Mouse (Mus musculus) embryo, embryonic 10 days (tissue): ENCODE results near the gene Pdzk1ip1.

Source experiments
- DNase-seq: peaks from one replicate; pipeline ENCODE4 v3.0.0-alpha.2; 2015; ENCODE audit warnings: low spot score

Gene Pdzk1ip1

DNA sequence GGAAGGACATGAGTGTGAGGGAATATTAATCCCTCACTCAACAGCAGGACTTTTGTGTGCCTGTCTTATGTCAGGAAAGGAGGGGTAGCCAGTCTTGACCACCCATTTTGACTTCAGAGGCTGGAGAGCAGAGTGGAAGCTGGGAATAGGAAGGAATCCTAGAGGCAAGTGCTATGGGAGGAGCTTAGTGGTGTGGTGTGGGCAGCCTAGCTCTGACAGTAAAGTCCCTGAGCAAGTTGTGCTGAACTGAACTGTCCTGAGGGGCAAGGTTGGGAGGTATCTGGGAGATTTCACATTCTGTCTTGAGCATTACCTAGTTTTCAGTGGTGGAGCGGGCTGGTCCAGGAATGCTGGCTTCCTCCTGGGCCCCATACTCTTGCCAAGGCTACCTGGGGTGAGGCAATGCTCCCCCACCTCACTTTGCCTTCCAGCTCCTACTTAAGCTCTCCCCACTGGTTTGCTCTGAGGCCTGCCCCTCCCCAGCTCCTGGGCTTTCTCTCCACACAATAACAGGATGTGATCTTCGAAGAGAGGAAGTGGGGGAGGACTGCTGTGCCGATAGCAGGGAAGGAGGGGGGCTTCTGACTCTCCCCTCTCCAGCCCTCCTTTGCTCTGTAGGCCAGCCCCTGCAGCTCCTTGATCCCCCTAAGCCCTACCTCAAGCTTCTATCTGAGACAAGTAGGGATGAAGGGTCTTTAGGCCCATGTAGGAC lies 13.1 kb upstream of the Pdzk1ip1 start:
- DNase-seq = no peak

DNA sequence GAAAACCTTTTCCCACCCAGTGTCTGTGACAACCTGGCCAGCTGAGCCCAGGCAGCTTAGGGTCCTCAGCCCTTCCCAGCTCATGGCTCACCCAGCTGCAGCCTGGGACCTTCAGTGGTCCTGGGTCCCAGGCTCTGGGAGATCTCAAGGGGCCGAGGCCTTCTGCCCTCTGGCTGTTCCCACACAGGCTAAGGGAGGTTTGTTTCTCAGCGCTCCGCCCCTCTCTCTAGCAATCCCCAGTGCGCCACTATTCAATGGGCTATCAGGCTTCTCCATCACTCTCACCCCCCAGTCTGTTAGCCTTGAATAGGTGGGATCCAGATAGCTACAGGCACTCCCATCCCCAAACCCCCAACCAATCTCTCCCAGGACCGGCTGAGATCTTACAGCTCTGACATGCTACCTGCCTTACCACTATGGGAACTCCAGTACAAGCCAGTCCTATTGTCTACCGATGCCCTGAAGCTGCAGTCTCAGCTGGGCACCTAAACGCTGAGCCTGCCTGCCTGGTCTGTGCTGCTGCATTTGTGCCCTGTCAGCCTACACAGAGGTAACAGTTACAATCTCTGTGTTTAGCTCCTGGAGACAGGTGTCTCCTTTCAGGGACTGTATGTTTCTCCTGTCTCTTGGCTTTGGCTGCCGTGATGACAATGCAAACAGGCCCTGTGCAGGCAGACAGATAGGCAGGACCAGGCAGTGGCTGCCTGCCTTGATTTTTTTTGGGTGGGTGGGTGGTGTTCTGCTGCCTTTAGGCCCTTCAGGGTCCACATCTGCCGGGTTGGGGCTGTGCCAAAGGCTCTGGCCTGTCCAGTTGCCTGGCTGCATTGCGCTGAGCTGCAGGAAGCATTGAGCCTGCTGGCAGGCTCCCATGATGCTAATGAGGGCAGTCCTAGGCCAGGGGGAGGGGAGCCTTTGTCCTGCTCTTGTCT lies 9.4 kb upstream of the Pdzk1ip1 start:
- DNase-seq = peak; percentile 79

- no peak for DNase-seq
Observed at GRCm38 (mm10) chr4:115079821-115080349, 8.6 kb upstream of the Pdzk1ip1 start.

GRCm38 (mm10) chr4:115083031-115083430 lies 5.5 kb upstream of the Pdzk1ip1 start:
- no peak for DNase-seq

DNA sequence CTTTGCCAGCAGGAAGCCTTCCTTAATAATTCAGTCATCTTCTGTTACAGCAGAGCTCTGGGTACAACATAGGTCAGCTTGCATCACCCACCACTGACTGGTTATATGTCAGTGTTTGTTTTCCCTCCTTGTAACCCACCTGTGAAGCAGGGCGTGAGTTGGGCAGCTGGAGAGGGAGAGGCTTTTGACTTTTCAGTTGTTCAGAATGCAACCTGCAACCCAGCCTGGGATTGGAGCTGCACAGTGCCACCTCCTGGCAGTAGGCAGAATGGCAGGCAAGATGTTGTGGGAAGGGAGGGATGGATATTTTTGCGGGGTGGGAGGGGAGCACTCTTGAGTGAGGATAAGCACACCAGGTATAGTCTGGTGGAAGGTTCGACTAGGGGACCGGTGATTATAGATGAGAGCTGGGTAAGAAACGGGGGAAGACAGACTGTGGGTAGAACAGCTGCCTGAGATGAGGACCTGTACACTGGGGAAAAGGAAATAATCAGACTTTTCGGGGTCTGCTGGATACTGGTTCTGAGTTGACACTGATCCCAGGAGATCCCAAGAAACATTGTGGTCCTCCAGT lies 2.9 kb upstream of the Pdzk1ip1 start:
- peak; percentile 84 for DNase-seq

GRCm38 (mm10) chr4:115086257-115086656 lies 2.3 kb upstream of the Pdzk1ip1 start:
- DNase-seq = no peak

DNA sequence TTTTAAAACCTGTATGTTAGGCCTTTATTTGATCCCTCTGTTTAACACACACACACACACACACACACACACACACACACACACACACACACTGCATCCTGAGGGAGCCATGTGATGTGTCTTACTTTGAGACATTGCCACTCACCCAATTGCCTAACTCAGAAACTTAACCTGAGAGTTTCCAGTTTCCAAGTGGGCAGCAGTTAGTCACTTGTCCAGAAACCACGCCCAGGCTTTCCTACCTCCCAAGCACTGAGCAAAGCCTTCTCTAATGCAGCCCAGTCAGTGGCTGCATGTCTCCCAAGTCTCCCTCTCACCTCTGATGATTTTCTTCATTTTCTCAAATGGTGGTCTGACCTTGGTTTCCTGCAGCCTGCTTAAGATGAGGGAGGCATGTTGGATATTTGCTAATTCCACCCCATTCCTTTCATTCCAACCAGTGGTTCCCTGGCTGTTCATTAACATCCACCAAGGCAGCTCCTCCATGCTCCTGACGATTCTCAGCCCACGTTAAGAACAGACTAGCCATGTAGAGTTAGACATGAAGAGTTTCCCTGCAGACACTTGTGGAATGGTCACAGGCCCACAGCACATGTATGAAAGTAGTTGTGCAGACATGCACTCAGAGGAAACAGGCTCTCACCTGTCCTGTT lies 1.6 kb upstream of the Pdzk1ip1 start:
- DNase-seq = no peak

- no peak for DNase-seq
Observed at GRCm38 (mm10) chr4:115090592-115090991, 2.1 kb downstream of the Pdzk1ip1 start.

DNA sequence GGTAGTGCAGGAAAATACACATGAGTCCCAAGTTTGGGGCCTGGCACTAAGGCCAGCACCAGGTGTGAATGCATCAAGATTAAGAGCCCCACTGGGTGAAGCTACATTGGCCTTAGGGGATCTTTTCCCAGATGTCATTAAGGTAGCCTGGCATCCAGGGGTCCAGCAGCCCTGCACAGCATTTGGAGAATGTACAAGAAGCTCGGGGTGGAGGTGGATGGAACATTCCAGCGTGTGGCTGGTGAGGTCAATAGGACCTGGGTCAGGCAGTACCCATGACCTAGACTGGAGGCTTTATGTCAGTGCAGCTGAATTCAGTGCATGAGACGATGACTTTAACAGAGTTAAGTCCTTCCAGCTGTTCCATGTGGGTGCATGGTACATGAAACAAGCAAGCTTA lies 3.3 kb downstream of the Pdzk1ip1 start:
- DNase-seq = no peak

DNA sequence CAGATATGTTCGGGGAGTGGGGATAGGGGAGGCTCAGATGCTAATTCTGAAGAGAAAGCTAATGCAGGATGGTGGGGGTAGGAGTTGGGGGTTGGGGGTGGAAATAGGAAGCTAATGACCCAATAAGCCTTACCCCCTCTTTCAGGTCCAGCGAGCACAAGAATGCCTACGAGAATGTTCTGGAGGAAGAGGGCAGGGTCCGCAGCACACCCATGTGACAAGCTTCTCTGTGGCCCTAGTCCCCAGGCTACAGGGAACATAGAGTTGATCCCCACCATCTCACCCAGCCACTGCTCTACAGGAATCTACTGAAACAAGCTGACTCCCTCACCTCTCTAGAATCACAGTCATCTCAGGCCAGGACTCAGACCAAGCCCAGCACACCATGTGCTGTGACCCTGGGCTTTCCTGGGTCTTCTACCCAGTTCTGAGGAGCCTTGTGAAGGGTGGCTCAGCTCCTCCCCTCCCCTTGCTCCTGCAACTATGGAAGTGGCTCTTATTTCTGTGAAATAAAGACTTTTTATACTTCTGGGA lies 4.9 kb downstream of the Pdzk1ip1 start:
- no peak for DNase-seq

DNA sequence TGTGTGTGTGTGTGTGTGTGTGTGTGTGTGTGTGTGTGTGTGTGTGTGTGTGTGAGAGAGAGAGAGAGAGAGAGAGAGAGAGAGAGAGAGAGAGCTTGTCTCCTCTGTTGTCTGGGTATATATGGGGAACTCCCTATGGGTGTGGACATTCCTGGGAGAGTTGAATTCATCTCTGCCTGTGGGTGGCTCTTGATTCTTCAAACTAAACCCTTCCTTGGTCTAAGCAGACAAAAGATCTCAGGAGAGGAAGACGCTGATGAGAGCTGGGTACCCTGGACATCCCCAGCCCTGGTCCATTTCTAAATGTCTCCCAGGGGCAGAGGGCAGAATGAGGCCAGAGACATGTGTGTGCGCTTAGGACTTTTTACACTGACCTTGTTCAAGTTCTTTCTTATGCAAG lies 5.5 kb downstream of the Pdzk1ip1 start:
- no peak for DNase-seq

GRCm38 (mm10) chr4:115095671-115096434 lies 7.3 kb downstream of the Pdzk1ip1 start:
- peak; percentile 69 for DNase-seq

DNA sequence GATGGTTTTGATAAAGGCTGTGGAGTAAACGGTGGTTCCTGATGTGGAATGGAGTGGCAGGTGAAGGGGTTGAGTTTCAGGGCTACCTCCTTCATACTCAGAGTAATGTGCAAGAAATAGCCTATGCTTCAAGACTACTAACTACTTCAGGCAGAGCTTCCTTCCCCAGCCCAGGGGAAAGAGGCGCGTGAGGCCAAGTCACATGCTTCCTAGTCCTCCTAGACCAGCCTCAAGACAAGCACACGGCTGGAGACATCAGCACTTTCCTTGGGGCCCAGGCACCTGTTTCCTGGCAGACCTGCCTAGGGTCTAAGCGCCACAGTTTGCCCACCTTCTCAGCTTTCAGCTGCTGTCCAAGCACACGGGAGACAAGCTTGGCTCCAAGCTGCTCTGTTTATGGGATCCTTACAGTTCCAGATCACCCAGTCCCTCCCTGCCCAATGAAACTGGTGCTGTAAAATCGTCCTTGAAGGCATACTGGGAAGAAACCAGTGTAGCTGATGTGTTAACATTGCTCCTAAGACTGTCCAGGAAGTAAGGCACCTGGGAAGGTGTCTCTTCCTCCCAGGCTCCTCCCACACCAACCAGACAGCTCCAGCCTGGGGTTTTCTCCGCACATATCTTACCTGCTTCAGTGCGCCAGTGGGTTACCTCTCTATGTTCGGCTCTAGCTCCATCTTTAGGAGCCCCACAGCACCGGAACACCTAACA lies 8.1 kb downstream of the Pdzk1ip1 start:
- no peak for DNase-seq

DNA sequence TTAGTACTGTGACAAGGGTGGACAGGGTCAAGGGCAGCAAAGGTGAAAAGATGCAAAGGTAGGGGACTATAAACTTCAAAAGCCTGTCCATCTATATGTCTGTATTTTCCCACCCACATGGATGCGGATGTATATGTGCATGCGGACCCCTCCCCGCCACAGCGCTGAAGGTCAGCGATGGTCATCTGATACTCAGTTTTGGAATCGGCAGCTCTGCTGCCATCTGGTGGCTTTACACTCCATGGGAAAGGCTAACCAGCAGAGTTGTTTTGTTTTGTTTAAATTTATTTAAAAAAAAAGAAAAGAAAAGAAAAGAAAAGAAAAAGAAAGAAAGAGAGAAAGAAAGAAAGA lies 8.6 kb downstream of the Pdzk1ip1 start:
- peak; percentile 73 for DNase-seq

DNA sequence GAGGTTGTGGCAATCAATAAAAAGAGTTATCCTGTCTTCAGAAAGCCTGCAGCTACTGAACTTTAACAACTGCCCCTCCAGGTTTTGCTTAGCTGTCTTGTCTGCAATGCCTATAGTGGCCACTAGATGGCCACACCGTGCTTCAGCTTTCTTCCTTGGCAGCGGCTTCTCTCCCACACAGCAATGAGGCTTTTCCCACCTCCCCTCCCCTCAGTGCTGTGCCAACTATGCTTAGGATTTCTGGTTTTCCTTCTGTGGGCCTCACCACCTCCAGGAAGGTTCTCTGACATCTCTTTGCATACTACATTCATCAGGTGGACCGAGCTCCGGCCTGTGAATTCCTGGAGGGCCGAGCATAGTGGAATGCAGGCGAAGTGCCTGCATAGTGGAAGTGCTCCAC lies 13.2 kb downstream of the Pdzk1ip1 start:
- DNase-seq = peak; percentile 84

- no peak for DNase-seq
Observed at GRCm38 (mm10) chr4:115103510-115103909, 15.0 kb downstream of the Pdzk1ip1 start.

DNA sequence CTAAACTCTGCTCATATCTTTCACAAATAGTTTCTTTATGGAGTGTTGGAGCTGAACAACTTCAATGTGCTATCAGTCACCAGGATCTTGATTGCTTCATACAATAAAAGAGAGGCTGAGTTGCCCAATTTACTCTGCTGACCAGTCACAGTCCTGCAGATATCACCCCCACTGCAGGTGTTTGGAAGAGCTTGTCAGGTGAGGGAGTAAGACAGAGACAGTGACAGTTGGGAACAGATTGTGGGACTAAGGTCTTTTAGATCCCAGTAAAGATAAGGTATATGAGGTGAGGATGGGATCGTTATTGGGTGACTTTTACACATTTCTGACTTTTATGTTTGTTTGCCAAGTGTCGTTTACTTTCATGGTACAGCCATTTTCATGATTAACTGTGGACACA lies 22.7 kb downstream of the Pdzk1ip1 start:
- no peak for DNase-seq

DNA sequence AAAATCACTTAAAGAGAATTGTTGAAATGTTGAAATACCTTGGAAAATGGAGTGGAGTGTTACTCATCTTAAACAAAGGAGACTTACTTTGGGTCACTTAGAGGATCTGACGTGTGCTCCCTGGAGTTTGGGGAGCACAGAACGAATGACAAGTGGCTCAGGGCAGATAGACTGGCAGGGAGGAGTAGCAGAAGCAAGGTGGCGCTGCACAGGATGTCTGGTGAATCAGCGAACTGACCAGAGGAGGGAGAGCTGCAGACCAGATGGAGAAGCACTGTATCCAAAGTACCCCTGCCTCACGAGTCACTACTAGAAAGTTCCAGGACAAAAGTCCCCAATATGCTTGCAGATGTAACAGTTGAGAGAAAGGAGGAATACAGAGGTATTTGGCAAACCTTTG lies 24.8 kb downstream of the Pdzk1ip1 start:
- DNase-seq = no peak

GRCm38 (mm10) chr4:115119642-115120041 lies 31.1 kb downstream of the Pdzk1ip1 start:
- DNase-seq = no peak

GRCm38 (mm10) chr4:115121162-115121561 lies 32.7 kb downstream of the Pdzk1ip1 start:
- no peak for DNase-seq

GRCm38 (mm10) chr4:115121608-115122007 lies 33.1 kb downstream of the Pdzk1ip1 start:
- DNase-seq = no peak
